Mouse (Mus musculus): ENCODE results near the gene Serinc2.
"Not testable (repeated sequence)": the region's sequence is repeated elsewhere in the genome, so short reads cannot be mapped to it uniquely, and the experiment has no call there.

Serinc2 gene

DNA sequence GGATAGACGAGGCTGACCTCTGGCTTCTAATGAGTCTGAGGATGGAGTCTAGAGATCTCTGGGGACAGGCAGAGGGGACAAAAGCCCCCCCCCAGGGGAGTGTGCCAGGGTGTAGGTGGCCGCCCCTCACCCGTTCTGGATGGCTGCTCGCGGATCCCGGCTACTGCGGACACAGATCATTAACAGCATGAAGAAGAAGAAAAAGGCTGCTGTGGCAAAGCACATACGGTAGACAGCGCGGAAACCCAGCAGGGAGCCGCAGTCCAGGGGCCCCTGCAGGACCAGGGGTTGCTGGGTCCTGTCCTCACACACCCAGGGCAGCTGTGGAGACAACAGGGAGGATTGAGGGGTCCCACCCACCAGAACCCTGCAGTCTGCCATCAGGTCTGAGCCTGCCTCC is 14.9 kb downstream of the Serinc2 start:
- no peak for DNase-seq (ENCODE audit: low spot score in 2 of 2)

GRCm38 (mm10) chr4:130260406-130260805 is 18.6 kb downstream of the Serinc2 start:
- DNase-seq (ENCODE audit: low spot score in 2 of 2) = no peak

DNA sequence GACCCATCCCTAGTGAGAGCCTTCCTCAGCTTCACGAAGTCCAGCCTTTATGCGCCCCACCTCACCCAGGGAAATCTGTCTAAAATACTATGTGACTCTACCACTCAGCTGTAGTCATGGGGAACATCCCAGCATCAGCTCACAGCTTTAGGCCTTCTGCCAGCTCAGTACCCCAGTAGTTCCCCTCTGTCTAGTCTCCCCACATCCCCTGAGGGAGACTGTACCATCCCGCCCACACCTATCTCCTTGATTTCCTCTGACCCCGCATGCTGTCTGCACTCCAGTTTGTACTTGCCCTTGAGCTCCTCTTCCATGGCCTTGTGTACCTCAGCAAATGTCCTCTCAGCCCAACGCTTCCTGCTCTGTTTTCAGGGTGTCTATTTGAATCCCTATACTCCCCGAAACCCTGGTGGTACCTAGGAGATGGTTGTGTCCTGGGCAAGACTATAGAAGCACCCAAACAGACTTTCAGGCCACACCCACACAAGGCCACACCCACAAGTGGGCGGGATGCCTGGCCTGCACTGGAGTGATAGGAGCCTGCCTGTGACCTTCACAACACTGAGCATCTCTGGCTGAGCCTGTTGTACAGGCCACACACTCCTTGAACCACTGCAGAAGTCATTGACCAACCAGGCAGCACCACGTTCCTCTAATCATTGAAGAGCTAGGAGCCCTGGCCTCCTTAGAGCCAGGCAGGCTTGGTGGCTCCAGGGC is 26.4 kb downstream of the Serinc2 start:
- peak; percentile 73 to 88 for DNase-seq (ENCODE audit: low spot score in 2 of 2)

DNA sequence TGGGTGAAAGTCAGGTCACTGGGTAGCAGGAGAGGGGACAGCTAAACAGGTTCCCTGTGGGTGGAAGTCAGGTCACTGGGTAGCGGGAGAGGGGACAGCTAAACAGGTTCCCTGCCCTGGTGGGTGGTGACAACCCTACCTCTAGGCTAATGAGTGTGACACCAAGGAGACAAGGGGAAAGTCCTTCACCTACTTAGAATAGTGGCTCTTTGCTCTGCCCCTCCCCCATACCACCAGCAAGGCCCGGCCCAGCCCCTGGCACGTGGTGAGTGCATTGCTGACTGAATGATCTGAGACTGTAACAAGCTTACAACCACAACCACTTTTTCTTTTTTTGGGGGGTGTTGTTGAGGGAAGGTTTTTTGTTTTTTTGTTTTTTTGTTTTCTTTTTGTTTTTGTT is 27.2 kb downstream of the Serinc2 start:
- peak in 1 of 2 experiments; percentile 18 for DNase-seq (ENCODE audit: low spot score in 2 of 2)

DNA sequence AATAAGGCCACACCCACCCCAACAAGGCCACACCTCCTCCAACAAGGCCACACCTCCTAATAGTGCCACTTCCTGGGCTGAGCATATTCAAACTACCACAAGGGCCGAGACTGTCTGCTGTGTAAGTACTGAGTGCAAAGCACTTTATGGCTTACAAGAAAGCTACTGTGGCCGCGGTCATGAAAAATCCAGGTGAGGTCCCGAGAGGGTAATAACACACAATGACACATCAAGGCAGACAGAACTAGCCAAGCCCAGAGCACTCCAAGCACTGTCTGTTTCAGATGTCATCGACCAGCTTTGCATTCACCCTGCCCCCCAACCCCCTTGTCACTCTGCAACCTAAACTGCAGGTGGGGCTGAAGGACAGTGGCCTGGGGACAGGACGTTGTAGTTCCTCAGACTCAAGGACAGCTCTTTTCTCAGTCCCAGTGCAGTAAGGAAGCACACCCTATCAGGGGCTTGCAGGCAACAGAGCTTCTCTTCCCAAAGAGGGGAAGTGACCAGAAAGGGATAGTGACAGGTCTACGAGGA is 27.8 kb downstream of the Serinc2 start:
- no peak for DNase-seq (ENCODE audit: low spot score in 2 of 2)

- DNase-seq (ENCODE audit: low spot score in 2 of 2) = no peak
Measured at GRCm38 (mm10) chr4:130248636-130249035, 30.4 kb downstream of the Serinc2 start.

- DNase-seq (ENCODE audit: low spot score in 2 of 2) = peak; percentile 32 to 45
Measured at GRCm38 (mm10) chr4:130246132-130246531, 32.9 kb downstream of the Serinc2 start.

DNA sequence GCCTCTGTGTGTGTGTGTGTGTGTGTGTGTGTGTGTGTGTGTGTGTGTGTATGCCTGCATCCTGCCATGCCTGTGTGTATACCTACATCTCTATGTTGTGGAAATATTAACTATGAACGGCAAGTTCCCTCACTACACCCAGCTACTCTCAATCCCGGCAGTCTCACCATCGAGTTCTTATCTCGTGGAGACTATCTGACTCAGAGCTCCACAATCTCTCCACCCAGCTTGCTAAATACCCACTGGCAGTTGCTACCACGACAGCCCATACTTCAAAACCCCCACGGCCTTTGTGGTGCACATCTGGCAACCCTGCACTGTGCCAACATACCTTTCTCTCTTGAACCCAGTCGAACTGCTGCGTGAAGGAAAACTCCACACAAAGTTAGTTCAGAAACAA is 34.3 kb downstream of the Serinc2 start:
- no peak for DNase-seq (ENCODE audit: low spot score in 2 of 2)

DNA sequence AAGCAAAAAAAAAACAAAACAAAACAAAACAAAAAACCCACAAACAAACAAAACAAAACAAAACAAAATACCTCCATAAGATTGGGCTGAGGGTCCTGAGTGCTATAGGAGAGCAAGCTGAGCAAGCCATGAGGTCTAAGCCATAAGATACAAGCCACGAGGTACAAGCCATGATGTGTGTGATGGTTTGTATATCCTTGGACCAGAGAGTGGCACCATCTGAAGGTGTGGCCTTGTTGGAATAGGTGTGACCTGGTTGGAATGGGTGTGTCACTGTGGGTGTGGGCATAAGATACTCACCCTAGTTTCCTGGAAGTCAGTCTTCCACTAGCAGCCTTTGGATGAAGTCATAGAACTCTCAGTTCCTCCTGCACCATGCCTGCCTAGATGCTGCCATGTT is 35.4 kb downstream of the Serinc2 start:
- DNase-seq (ENCODE audit: low spot score in 2 of 2) = not testable (repeated sequence)

DNA sequence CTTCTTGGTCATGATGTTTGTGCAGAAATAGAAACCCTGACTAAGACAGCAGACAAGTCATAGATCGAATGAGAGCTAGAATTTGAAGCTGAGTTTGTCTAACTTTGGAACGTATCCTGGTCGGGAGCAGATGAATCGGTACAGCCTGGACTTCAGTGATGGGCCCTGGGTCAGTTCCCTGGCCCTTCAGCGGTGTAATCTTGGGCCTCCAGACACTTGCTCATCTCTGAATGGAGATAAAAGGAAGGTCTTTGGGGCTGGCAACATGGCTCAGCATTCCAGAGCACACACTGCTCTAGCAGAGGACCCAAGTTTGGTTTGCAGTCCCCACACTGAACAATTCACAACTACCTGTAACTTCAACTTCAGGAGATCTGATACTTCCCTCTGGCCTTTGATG is 36.0 kb downstream of the Serinc2 start:
- no peak for DNase-seq (ENCODE audit: low spot score in 2 of 2)

GRCm38 (mm10) chr4:130240695-130241094 is 38.3 kb downstream of the Serinc2 start:
- DNase-seq (ENCODE audit: low spot score in 2 of 2) = no peak

DNA sequence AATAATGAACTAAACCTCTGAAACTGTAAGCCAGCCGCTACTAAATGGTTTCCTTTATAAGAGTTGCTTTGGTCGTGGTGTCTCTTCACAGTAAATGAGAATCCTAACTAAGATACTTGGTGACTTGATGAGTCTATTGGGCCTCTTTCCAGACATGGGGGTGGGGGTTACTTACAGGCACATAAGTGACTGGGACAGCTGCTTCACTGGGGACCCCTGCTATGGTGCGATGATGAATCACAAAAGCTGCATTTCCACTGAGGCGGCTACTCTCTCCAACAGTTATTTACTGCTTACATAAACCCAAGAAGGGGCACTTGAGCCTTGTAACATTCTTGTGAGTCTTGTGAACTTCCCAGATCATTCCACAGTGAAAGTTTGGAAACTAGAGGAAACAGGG is 41.4 kb downstream of the Serinc2 start:
- DNase-seq (ENCODE audit: low spot score in 2 of 2) = no peak

DNA sequence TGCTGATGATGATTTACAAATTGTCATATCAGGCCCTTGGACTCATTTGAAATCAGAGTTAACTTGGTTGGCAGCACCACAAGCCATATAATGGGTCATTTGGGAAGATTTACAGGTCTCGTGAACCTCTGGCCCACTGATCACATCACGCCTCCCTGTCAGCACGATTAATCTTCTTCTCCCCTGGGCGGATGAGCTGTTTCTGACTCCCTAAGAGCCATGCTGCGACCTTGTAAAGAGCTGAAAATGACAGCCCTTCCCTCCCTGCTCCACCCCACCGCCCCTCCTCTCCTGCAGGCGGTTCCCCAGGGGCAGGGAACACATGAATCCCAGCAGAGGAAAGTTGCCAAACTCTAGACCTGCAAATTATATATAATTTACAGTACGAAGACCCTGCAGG is 42.6 kb downstream of the Serinc2 start:
- no peak for DNase-seq (ENCODE audit: low spot score in 2 of 2)

- DNase-seq (ENCODE audit: low spot score in 2 of 2) = no peak
Measured at GRCm38 (mm10) chr4:130224071-130224470, 54.9 kb downstream of the Serinc2 start.

GRCm38 (mm10) chr4:130222179-130222578 is 56.8 kb downstream of the Serinc2 start, which contains the start of gene Gm853:
Gene Gm853, minus strand, starts transcription at chr4:130222401.
- DNase-seq (ENCODE audit: low spot score in 2 of 2) = no peak

- DNase-seq (ENCODE audit: low spot score in 2 of 2) = no peak
Measured at GRCm38 (mm10) chr4:130220176-130220575, 58.8 kb downstream of the Serinc2 start.

DNA sequence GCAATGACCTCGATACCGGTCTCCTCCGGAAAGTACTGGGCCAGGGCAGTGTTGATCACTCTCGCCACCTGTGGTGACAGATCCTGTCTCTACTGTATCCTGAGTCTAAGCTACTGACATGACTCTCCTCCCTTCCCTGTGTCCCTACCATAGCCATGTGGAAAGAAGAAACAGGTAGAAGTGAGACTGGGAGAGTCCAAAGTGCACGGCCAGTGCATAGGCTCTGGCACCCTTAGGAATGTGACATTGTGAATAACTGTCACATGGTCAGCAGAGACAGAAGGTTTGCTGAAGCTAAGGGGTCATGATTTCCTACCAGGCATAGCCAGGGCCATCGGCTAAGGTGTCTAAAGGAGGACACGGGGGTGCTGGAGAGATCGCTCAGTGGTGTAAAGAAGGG is 63.6 kb downstream of the Serinc2 start:
- DNase-seq (ENCODE audit: low spot score in 2 of 2) = no peak

- DNase-seq (ENCODE audit: low spot score in 2 of 2) = no peak
Measured at GRCm38 (mm10) chr4:130213857-130214256, 65.1 kb downstream of the Serinc2 start.

DNA sequence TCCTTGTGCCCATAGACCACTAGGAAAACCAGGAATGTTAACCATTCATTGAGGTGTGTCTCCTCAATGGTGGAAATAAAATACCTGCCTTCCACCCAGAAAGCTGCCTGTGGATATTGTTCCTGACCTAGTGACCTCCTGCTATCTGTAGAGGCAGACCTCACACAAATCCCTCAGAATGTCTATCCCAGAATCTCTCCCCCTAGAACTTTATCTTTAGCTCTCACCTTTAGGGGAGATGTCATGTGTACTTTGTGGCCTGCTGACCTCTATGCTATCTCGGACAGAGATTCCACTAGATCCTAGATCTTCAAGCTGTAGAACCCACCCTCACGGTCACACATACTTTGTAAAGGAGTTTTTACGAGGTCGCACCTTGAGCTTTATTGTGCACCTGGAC is 65.8 kb downstream of the Serinc2 start:
- DNase-seq (ENCODE audit: low spot score in 2 of 2) = no peak

GRCm38 (mm10) chr4:130212421-130212820 is 66.6 kb downstream of the Serinc2 start:
- DNase-seq (ENCODE audit: low spot score in 2 of 2) = no peak

DNA sequence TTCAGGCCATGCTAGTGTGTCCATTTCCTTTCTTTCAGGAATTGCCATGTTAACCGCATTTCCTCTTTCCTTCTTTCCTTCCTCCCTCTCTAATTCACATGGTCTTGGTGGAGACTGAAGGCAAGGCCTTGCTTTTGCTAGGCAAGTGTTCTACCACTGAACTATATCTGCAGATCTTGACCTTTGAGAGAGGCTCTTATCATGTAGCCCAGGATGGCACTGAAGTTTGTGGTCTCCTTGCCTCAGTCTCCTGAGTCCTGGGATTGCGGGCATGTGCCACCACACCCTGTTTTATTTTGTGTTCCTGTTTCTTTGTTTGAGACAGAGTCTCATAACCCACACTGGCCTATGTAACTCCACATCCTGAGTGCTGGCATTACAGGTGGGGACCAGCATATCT is 67.1 kb downstream of the Serinc2 start:
- no peak for DNase-seq (ENCODE audit: low spot score in 2 of 2)
